Mouse (Mus musculus): ENCODE data around the gene Lonp2. TPM values are rescaled to one million over a fixed set of nuclear protein-coding genes. Genes with fewer than 3 reads are reported as not detected.

The Lonp2 gene
- polyA plus RNA-seq, 1 experiment from 2014 or later = 93.5 TPM

GRCm38 (mm10) chr8:86713407-86714188 is 89.8 kb downstream of the Lonp2 start:
- H3K27me3 ChIP-seq (replicated peaks; ENCODE audit: control insufficient read depth, insufficient read depth, low read length) = no peaks in the 10 kb centered on the region
- H3K9ac ChIP-seq (ENCODE audit: low read depth, low read length) = no peak overlapping the region
- no peak overlapping the region for H3K4me3 ChIP-seq (ENCODE audit: low read length)
- peak; percentile 80 for ATAC-seq
- H3K36me3 ChIP-seq (ENCODE audit: control insufficient read depth, insufficient read depth, low read length) = peaks cover 11% of the 10 kb centered on the region
- H3K4me1 ChIP-seq (ENCODE audit: control insufficient read depth, insufficient read depth, low read depth, low read length) = peaks cover 11% of the 10 kb centered on the region
- H3K9me3 ChIP-seq (ENCODE audit: control insufficient read depth, low read length) = no peaks in the 10 kb centered on the region
- H3K4me2 ChIP-seq (ENCODE audit: low read length) = no peak overlapping the region
- 34% methylated on average over 14 of the region's 14 CpGs for WGBS
- peak overlapping the region; percentile 73 for H3K27ac ChIP-seq (ENCODE audit: low read depth, low read length)

DNA sequence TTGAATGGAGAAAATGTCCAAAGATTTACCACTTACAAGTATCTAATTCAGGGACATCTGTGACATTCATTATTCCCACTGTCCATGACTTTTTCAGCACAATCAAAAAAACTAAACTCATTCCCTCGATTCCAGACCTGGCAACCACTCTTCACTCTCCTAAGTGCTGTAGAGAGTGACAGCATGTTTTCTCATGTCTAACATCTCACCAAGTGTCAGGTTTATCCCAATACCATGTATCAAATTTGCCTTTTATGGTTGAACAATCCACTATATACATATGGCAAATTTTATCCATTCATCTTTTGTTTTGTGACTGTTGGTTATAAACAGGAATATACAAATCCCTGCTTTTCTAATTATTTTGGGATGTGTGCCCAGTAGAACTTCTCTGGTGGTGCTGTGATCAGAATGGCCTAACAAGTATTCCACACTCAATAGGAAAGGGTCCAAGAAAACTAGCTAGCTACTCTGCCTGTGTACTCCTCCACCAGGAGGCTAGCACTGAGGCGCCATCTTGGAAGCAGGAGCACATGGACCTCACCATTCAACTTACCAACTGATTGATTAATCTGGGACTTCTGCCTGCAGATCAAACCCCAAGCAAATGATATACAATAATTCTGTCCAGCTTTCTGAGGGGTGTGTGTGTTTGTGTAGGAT is 94.6 kb downstream of the Lonp2 start:
- no peak for ATAC-seq

DNA sequence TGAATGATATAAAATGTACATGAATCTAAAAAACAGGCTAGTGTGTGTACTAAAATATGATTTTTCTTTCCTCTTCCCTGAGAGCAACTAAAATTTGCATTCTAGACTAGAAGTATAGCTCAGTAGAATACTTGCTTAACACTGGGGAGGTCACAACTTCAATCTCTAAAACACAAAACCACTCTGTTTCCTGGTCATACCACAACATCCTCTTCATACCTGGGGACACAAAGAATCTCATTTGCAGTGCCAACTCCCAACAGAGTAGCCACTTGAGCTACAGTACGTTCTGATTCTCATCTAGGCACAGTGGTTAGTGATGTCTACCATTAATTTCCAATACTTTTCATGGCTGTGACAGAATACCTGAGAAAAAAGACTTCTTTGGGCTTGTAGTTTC is 95.5 kb downstream of the Lonp2 start:
- Histone ChIP-seq H3K9me3 (ENCODE audit: control insufficient read depth, low read length) (no peaks in the 10 kb centered on the region), H3K4me1 (ENCODE audit: control insufficient read depth, insufficient read depth, low read depth, low read length) (peaks cover 2% of the 10 kb centered on the region; the same call in 1 of the 2 replicates), H3K9ac (ENCODE audit: low read depth, low read length) (no peak overlapping the region), H3K36me3 (ENCODE audit: control insufficient read depth, insufficient read depth, low read length) (peaks cover 10% of the 10 kb centered on the region; the same call in 1 of the 2 replicates), H3K4me2 (ENCODE audit: low read length) (no peak overlapping the region), H3K27me3 (replicated peaks; ENCODE audit: control insufficient read depth, insufficient read depth, low read length) (no peaks in the 10 kb centered on the region), H3K4me3 (ENCODE audit: low read length) (no peak overlapping the region), H3K27ac (ENCODE audit: low read depth, low read length) (no peak overlapping the region)
- whole genome bisulfite sequencing = 86% methylated on average over 1 of the region's 1 CpGs
- ATAC-seq = no peak

More for the DNA sequence above, 94.6 kb downstream of the Lonp2 start:
- WGBS = 92% methylated on average over 2 of the region's 2 CpGs
- H3K9me3 ChIP-seq (ENCODE audit: control insufficient read depth, low read length) = no peaks in the 10 kb centered on the region
- H3K27me3 ChIP-seq (replicated peaks; ENCODE audit: control insufficient read depth, insufficient read depth, low read length) = no peaks in the 10 kb centered on the region
- peaks cover 10% of the 10 kb centered on the region; the same call in 1 of the 2 replicates for H3K36me3 ChIP-seq (ENCODE audit: control insufficient read depth, insufficient read depth, low read length)
- no peak overlapping the region for H3K4me3 ChIP-seq (ENCODE audit: low read length)
- no peak overlapping the region for H3K27ac ChIP-seq (ENCODE audit: low read depth, low read length)
- no peak overlapping the region for H3K4me2 ChIP-seq (ENCODE audit: low read length)
- no peak overlapping the region for H3K9ac ChIP-seq (ENCODE audit: low read depth, low read length)
- H3K4me1 ChIP-seq (ENCODE audit: control insufficient read depth, insufficient read depth, low read depth, low read length) = peaks cover 5% of the 10 kb centered on the region

DNA sequence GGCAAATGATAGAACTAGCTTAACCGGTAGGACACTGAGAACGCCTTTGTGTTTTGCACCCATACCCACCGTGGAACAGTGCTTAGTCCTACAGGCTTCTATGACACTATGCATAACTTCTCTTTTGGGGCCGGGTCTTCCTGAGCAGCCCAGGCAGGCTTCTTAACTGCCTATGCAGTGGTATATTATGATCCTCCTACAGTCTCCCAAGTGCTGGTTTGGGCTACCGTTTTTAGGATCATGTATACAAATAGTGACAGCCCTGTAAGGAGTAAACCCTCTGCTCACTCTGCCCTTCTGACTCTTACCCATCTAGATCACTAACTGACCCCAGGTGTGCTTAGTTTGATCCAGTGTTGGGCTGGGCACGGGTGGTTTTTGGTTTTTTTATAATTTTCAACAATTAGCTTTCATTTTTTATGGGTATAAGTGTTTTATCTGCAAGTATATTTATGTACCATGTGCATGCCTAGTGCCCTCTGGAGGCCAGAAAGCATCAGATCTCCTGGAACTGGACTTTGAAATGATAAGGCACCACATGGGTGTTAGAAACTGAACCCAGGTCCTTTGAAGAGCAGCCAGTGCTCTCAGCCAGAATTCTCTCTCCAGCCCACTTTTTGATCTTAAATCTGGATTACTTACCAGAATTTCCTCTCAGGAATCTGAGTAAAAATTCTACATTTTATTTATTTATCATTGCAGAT is 97.1 kb downstream of the Lonp2 start:
- no peaks in the 10 kb centered on the region for H3K4me1 ChIP-seq (ENCODE audit: control insufficient read depth, insufficient read depth, low read depth, low read length)
- peaks cover 8% of the 10 kb centered on the region; the same call in 1 of the 2 replicates for H3K36me3 ChIP-seq (ENCODE audit: control insufficient read depth, insufficient read depth, low read length)
- no peaks in the 10 kb centered on the region for H3K27me3 ChIP-seq (replicated peaks; ENCODE audit: control insufficient read depth, insufficient read depth, low read length)
- H3K27ac ChIP-seq (ENCODE audit: low read depth, low read length) = no peak overlapping the region
- 92% methylated on average over 6 of the region's 6 CpGs for WGBS
- ATAC-seq = no peak
- H3K4me2 ChIP-seq (ENCODE audit: low read length) = no peak overlapping the region
- no peaks in the 10 kb centered on the region for H3K9me3 ChIP-seq (ENCODE audit: control insufficient read depth, low read length)
- H3K9ac ChIP-seq (ENCODE audit: low read depth, low read length) = no peak overlapping the region
- no peak overlapping the region for H3K4me3 ChIP-seq (ENCODE audit: low read length)

GRCm38 (mm10) chr8:86721490-86721889 is 97.6 kb downstream of the Lonp2 start:
- Histone ChIP-seq H3K4me1 (ENCODE audit: control insufficient read depth, insufficient read depth, low read depth, low read length) (no peaks in the 10 kb centered on the region), H3K4me3 (ENCODE audit: low read length) (no peak overlapping the region), H3K9ac (ENCODE audit: low read depth, low read length) (no peak overlapping the region), H3K36me3 (ENCODE audit: control insufficient read depth, insufficient read depth, low read length) (peaks cover 8% of the 10 kb centered on the region; the same call in 1 of the 2 replicates), H3K27me3 (replicated peaks; ENCODE audit: control insufficient read depth, insufficient read depth, low read length) (no peaks in the 10 kb centered on the region), H3K4me2 (ENCODE audit: low read length) (no peak overlapping the region), H3K27ac (ENCODE audit: low read depth, low read length) (no peak overlapping the region), H3K9me3 (ENCODE audit: control insufficient read depth, low read length) (no peaks in the 10 kb centered on the region)
- ATAC-seq = no peak
- WGBS = 88% methylated on average over 2 of the region's 2 CpGs

GRCm38 (mm10) chr8:86726959-86727358 is 103.1 kb downstream of the Lonp2 start:
- H3K4me1 ChIP-seq (ENCODE audit: control insufficient read depth, insufficient read depth, low read depth, low read length) = peaks cover 14% of the 10 kb centered on the region
- H3K4me3 ChIP-seq (ENCODE audit: low read length) = no peak overlapping the region
- no peak overlapping the region for H3K4me2 ChIP-seq (ENCODE audit: low read length)
- H3K9ac ChIP-seq (ENCODE audit: low read depth, low read length) = no peak overlapping the region
- H3K9me3 ChIP-seq (ENCODE audit: control insufficient read depth, low read length) = no peaks in the 10 kb centered on the region
- WGBS = 71% methylated on average over 6 of the region's 6 CpGs
- no peaks in the 10 kb centered on the region for H3K27me3 ChIP-seq (replicated peaks; ENCODE audit: control insufficient read depth, insufficient read depth, low read length)
- peaks cover 5% of the 10 kb centered on the region; the same call in 1 of the 2 replicates for H3K36me3 ChIP-seq (ENCODE audit: control insufficient read depth, insufficient read depth, low read length)
- no peak for ATAC-seq
- no peak overlapping the region for H3K27ac ChIP-seq (ENCODE audit: low read depth, low read length)

- no peak for ATAC-seq
- 71% methylated on average over 19 of the region's 19 CpGs for WGBS
- peaks cover 3% of the 10 kb centered on the region; the same call in 1 of the 2 replicates for H3K36me3 ChIP-seq (ENCODE audit: control insufficient read depth, insufficient read depth, low read length)
- no peak overlapping the region for H3K9ac ChIP-seq (ENCODE audit: low read depth, low read length)
- H3K9me3 ChIP-seq (ENCODE audit: control insufficient read depth, low read length) = no peaks in the 10 kb centered on the region
- H3K27ac ChIP-seq (ENCODE audit: low read depth, low read length) = no peak overlapping the region
- H3K4me3 ChIP-seq (ENCODE audit: low read length) = no peak overlapping the region
- H3K4me1 ChIP-seq (ENCODE audit: control insufficient read depth, insufficient read depth, low read depth, low read length) = peaks cover 14% of the 10 kb centered on the region
- H3K27me3 ChIP-seq (replicated peaks; ENCODE audit: control insufficient read depth, insufficient read depth, low read length) = no peaks in the 10 kb centered on the region
- H3K4me2 ChIP-seq (ENCODE audit: low read length) = no peak overlapping the region
These were observed 104.5 kb downstream of the Lonp2 start for GRCm38 (mm10) chr8:86728224-86728950.

- no peak for ATAC-seq
- H3K4me2 ChIP-seq (ENCODE audit: low read length) = no peak overlapping the region
- 55% methylated on average over 3 of the region's 3 CpGs for WGBS
- H3K9ac ChIP-seq (ENCODE audit: low read depth, low read length) = no peak overlapping the region
- H3K27me3 ChIP-seq (replicated peaks; ENCODE audit: control insufficient read depth, insufficient read depth, low read length) = no peaks in the 10 kb centered on the region
- no peak overlapping the region for H3K27ac ChIP-seq (ENCODE audit: low read depth, low read length)
- H3K4me1 ChIP-seq (ENCODE audit: control insufficient read depth, insufficient read depth, low read depth, low read length) = peaks cover 14% of the 10 kb centered on the region
- H3K9me3 ChIP-seq (ENCODE audit: control insufficient read depth, low read length) = no peaks in the 10 kb centered on the region
- no peak overlapping the region for H3K4me3 ChIP-seq (ENCODE audit: low read length)
- peaks cover 3% of the 10 kb centered on the region; the same call in 1 of the 2 replicates for H3K36me3 ChIP-seq (ENCODE audit: control insufficient read depth, insufficient read depth, low read length)
These were observed 106.5 kb downstream of the Lonp2 start for GRCm38 (mm10) chr8:86730303-86730702.

Measured in hindbrain, embryonic 16.5 days (tissue).